ENCODE assay signal across 14 mouse cellular contexts in genomic region chr19:42454006-42454405, GRCm38 (mm10). TPM values are rescaled to one million over a fixed set of nuclear protein-coding genes. Genes with fewer than 3 reads are reported as not detected.
"Had no signal": no experiment of that assay in that cellular context is flagged by ENCODE, and none has a peak within 500 bp of the region (broad histone marks: within the 10 kb centered on the region; RNA-seq: fewer than 3 reads in every experiment).

No protein-coding gene starts in this region.

- H3K9me3 ChIP-seq: hindbrain, embryonic 13.5 days; limb, embryonic 13.5 days; midbrain, embryonic 12.5 days had no signal

- H3K9ac ChIP-seq: hindbrain, embryonic 13.5 days; limb, embryonic 13.5 days; lung, embryonic 14.5 days; midbrain, embryonic 12.5 days had no signal

- DNase-seq: left cerebral cortex, postnatal 4 days; lung, embryonic 14.5 days; lung, postnatal 14 days; right cerebral cortex, postnatal 25 days; thymus, postnatal 36 days had no signal

- H3K4me2 ChIP-seq: hindbrain, embryonic 13.5 days; limb, embryonic 13.5 days; liver, embryonic 11.5 days; lung, embryonic 14.5 days; midbrain, embryonic 12.5 days had no signal

- H3K36me3 ChIP-seq: hindbrain, embryonic 13.5 days; limb, embryonic 13.5 days; midbrain, embryonic 12.5 days had no signal

- H3K4me1 ChIP-seq: hindbrain, embryonic 13.5 days; limb, embryonic 13.5 days; midbrain, embryonic 12.5 days had no signal

- H3K27me3 ChIP-seq: hindbrain, embryonic 13.5 days; limb, embryonic 13.5 days; midbrain, embryonic 12.5 days had no signal

- H3K4me3 ChIP-seq: hindbrain, embryonic 13.5 days; layer of hippocampus, adult 2 months; limb, embryonic 13.5 days; midbrain, embryonic 12.5 days had no signal

- H3K27ac ChIP-seq: hindbrain, embryonic 13.5 days; hindbrain, postnatal 0 days; layer of hippocampus, adult 2 months; limb, embryonic 13.5 days; macrophage; midbrain, embryonic 12.5 days had no signal

- ATAC-seq: midbrain, embryonic 16.5 days had no signal

RNA-seq across cellular contexts. Expression of gene Crtac1, which starts 22.4 kb away (rescaled TPM):
- total RNA-seq: megakaryocyte-erythroid progenitor cell, adult 5-6 weeks had no signal
- polyA plus RNA-seq: macrophage had no signal
